In genomic region chr5:91139446-91139873, GRCm38 (mm10) we compare ENCODE assay signal across 9 mouse cellular contexts. TPM values are rescaled to one million over a fixed set of nuclear protein-coding genes. Genes with fewer than 3 reads are reported as not detected.
DNase-seq lines count a peak whose midpoint lies in the region; ATAC-seq and TF ChIP-seq lines count a peak whose summit lies in the region.
"Had no signal": no experiment of that assay in that cellular context is flagged by ENCODE, and none has a peak within 500 bp of the region (broad histone marks: within the 10 kb centered on the region; RNA-seq: fewer than 3 reads in every experiment).

Gene Areg (plus strand): TSS chr5:91139599.

- H3K36me3 ChIP-seq in ES-E14 (ENCODE audit: control insufficient read depth, insufficient read depth, low read length, poor library complexity, severe bottlenecking): no peaks in the 10 kb centered on the region
- no peaks in the 10 kb centered on the region for H3K36me3 ChIP-seq in hindbrain, embryonic 16.5 days (ENCODE audit: control insufficient read depth, insufficient read depth, low read length)

- peak; percentile 95 for ATAC-seq in hindbrain, embryonic 16.5 days

- H3K9me3 ChIP-seq in ES-E14 (ENCODE audit: control insufficient read depth, insufficient read depth, low read depth, low read length): no peaks in the 10 kb centered on the region
- H3K9me3 ChIP-seq in hindbrain, embryonic 16.5 days (ENCODE audit: control insufficient read depth, low read length): no peaks in the 10 kb centered on the region

- in situ Hi-C loops in ES-E14 (cut with MboI; ENCODE audit: low sequenced_read_pairs in 2 of 2, unreplicated experiment in 2 of 2): no loop called here

- peak within 1 kb of the TSS; percentile 49 to 67 for H3K4me3 ChIP-seq in ES-E14 (ENCODE audit: insufficient read depth in 1 of 2, low read depth in 1 of 2, low read length in 2 of 2, poor library complexity in 1 of 2, severe bottlenecking in 1 of 2)
- peak within 1 kb of the TSS; percentile 75 for H3K4me3 ChIP-seq in hindbrain, embryonic 16.5 days (ENCODE audit: low read length)
- peak within 1 kb of the TSS; percentile 53 for H3K4me3 ChIP-seq in left cerebral cortex, adult 2 months
- H3K4me3 ChIP-seq: erythroblast, embryonic 14.5 days had no signal

- H3K4me2 ChIP-seq in hindbrain, embryonic 16.5 days (ENCODE audit: low read length): peak within 1 kb of the TSS; percentile 98

- DNase-seq in ES-E14 (ENCODE audit: low read depth, low spot score): peak; percentile 17
- peak; percentile 2 for DNase-seq in c-Kit-positive CD71-positive TER-119-positive erythroid progenitor cells, embryonic 14.5 days (ENCODE audit: low spot score)
- DNase-seq in frontal cortex, postnatal 25 days (ENCODE audit: low spot score in 2 of 2): peak; percentile 13 to 25
- DNase-seq in left cerebral cortex, adult 2 months (ENCODE audit: extremely low spot score in 1 of 2, low spot score in 2 of 2): peak; percentile 58 to 59
- peak; percentile 44 for DNase-seq in lung, postnatal 25 days (ENCODE audit: low spot score)
- DNase-seq in retina, postnatal 1 day: peak; percentile 72
- DNase-seq in urinary bladder, postnatal 25 days (ENCODE audit: low spot score): peak; percentile 62

- intact Hi-C loops in left cerebral cortex, adult 2 months (cut with DNase I): no loop called here

- TF ChIP-seq CTCF in left cerebral cortex, adult 2 months (IDR thresholded peaks at IDR 0.05): no peak; the same call in none of the 2 replicates

- H3K9ac ChIP-seq in ES-E14 (ENCODE audit: insufficient read depth, low read depth, low read length, poor library complexity, severe bottlenecking): no peak within 1 kb of the TSS
- H3K9ac ChIP-seq in hindbrain, embryonic 16.5 days (ENCODE audit: low read depth, low read length): peak within 1 kb of the TSS; percentile 72

- H3K4me1 ChIP-seq in ES-E14 (ENCODE audit: control insufficient read depth in 2 of 2, insufficient read depth in 2 of 2, low read length in 2 of 2, poor library complexity in 1 of 2): no peaks in the 10 kb centered on the region
- no peaks in the 10 kb centered on the region; the same call in 1 of the 2 replicates for H3K4me1 ChIP-seq in hindbrain, embryonic 16.5 days (ENCODE audit: control insufficient read depth, insufficient read depth, low read depth, low read length)

- peaks cover 13% of the 10 kb centered on the region for H3K27me3 ChIP-seq in hindbrain, embryonic 16.5 days (replicated peaks; ENCODE audit: control insufficient read depth, insufficient read depth, low read length)

- H3K27ac ChIP-seq in ES-E14 (ENCODE audit: insufficient read depth, low read depth, low read length, poor library complexity, severe bottlenecking): no peak within 1 kb of the TSS
- H3K27ac ChIP-seq in hindbrain, embryonic 16.5 days (ENCODE audit: low read depth, low read length): no peak within 1 kb of the TSS
- H3K27ac ChIP-seq in left cerebral cortex, adult 2 months: no peak within 1 kb of the TSS

- WGBS in hindbrain, embryonic 16.5 days: under 1% methylated on average over 37 of the region's 44 CpGs

TF ChIP-seq in ES-E14, 5 proteins besides CTCF, POLR2A, EP300 and RAD21:
- TF ChIP-seq ZNF384 (IDR thresholded peaks at IDR 0.05; ENCODE audit: low read depth, low read length): no peak
- TF ChIP-seq MAFK (IDR thresholded peaks at IDR 0.05; ENCODE audit: insufficient read depth, low read depth, low read length): no peak
- no peak for TF ChIP-seq ZC3H11A (IDR thresholded peaks at IDR 0.05; ENCODE audit: borderline replicate concordance, low read depth, low read length)
- no peak for TF ChIP-seq HCFC1 (IDR thresholded peaks at IDR 0.05; ENCODE audit: borderline replicate concordance, insufficient read depth, low read length)
- TF ChIP-seq CHD2 (IDR thresholded peaks at IDR 0.05; ENCODE audit: low read depth, low read length): no peak

RNA-seq across cellular contexts. Expression of gene Areg, which starts in this region (rescaled TPM):
- 0.31 and 0.32 TPM in 2 replicates for total RNA-seq in ES-E14 (2012; rRNA removed)
- 0.71 and 0.81 TPM in 2 replicates for polyA plus RNA-seq in hindbrain, embryonic 16.5 days (2015; fragmentation: Nextera tagmentation; extraction: Ambion mirVana)
- total RNA-seq in left cerebral cortex, adult 2 months (2021): under 1 TPM in 1 of 2 experiments, not detected in 1; 0.96 TPM
- polyA plus RNA-seq: erythroblast, embryonic 14.5 days had no signal

Comparison
In these comparisons a context has a peak if more than half of its experiments do, and no peak if none do; other contexts are left out.
1. Peak in DNase-seq and H3K4me3 ChIP-seq in ES-E14; RNA of the gene not detected or under 1 TPM.
2. Peak in ATAC-seq, H3K4me3 ChIP-seq, H3K9ac ChIP-seq and H3K4me2 ChIP-seq in hindbrain, embryonic 16.5 days; RNA of the gene not detected or under 1 TPM.
3. Peak in DNase-seq and H3K4me3 ChIP-seq in left cerebral cortex, adult 2 months; RNA of the gene not detected or under 1 TPM.
4. DNase-seq: peak in every context shown above with its lines; median percentile 72 in retina, postnatal 1 day; 62 in urinary bladder, postnatal 25 days; 58 in left cerebral cortex, adult 2 months; 44 in lung, postnatal 25 days; 19 in frontal cortex, postnatal 25 days; 17 in ES-E14; 2 in c-Kit-positive CD71-positive TER-119-positive erythroid progenitor cells, embryonic 14.5 days.